Mouse (Mus musculus) E14TG2a.4 (cell line): ENCODE measurements around the gene Nr4a1.

ENCODE experiments used
- H3K27me3 ChIP-seq: 2 replicates; pipeline ENCODE4 v1.6.1; 2014; ENCODE audit warnings: low read length, control low read depth; ENCODE audit not compliant: insufficient read depth
- H3K36me3 ChIP-seq: 2 replicates; pipeline ENCODE4 v1.6.1; 2014; ENCODE audit warnings: low read length, control low read depth; ENCODE audit not compliant: insufficient read depth
- H3K4me1 ChIP-seq: replicated peaks from 2 replicates; pipeline ENCODE4 v1.6.1; 2014; ENCODE audit warnings: low read depth, low read length, control low read depth
- H3K4me3 ChIP-seq: replicated peaks from 2 replicates; pipeline ENCODE4 v1.5.1; 2014; ENCODE audit warnings: mild to moderate bottlenecking, low read length
- H3K9me3 ChIP-seq: 2 replicates; pipeline ENCODE4 v1.6.1; 2014; ENCODE audit warnings: low read length, control low read depth
- CTCF ChIP-seq: conservative IDR thresholded peaks from 2 replicates; pipeline ENCODE4 v1.5.1; 2014; ENCODE audit warnings: low read length
- NANOG ChIP-seq: IDR thresholded peaks from 2 replicates; pipeline ENCODE4 v1.6.1; 2014; ENCODE audit warnings: borderline replicate concordance, low read length, mixed read lengths
- POU5F1 ChIP-seq: IDR thresholded peaks from 2 replicates; pipeline ENCODE4 v1.6.1; 2014; ENCODE audit warnings: low read length, borderline replicate concordance

Nr4a1 gene

GRCm38 (mm10) chr15:101315832-101316231 lies 61.8 kb downstream of the Nr4a1 start:
- TF ChIP-seq CTCF (peak; percentile 77), NANOG (no peak)
- Histone ChIP-seq H3K4me1 (peaks cover 49% of the 10 kb centered on the region), H3K27me3 (no peaks in the 10 kb centered on the region), H3K36me3 (no peaks in the 10 kb centered on the region), H3K9me3 (no peaks in the 10 kb centered on the region), H3K4me3 (no peak overlapping the region)

- Histone ChIP-seq H3K27me3 (no peaks in the 10 kb centered on the region), H3K36me3 (no peaks in the 10 kb centered on the region), H3K9me3 (no peaks in the 10 kb centered on the region)
Observed at GRCm38 (mm10) chr15:101316279-101316912, 62.3 kb downstream of the Nr4a1 start.

GRCm38 (mm10) chr15:101316913-101317813 lies 63.1 kb downstream of the Nr4a1 start:
- H3K4me3 ChIP-seq, result no peak overlapping the region
- TF ChIP-seq NANOG (no peak), CTCF (no peak), POU5F1 (no peak)
- no peaks in the 10 kb centered on the region for H3K9me3 ChIP-seq
- no peaks in the 10 kb centered on the region for H3K36me3 ChIP-seq
- peaks cover 4% of the 10 kb centered on the region for H3K27me3 ChIP-seq
- H3K4me1 ChIP-seq, result peaks cover 42% of the 10 kb centered on the region

More at GRCm38 (mm10) chr15:101316279-101316912, 62.3 kb downstream of the Nr4a1 start:
- Histone ChIP-seq H3K4me1 (peaks cover 46% of the 10 kb centered on the region), H3K4me3 (no peak overlapping the region)
- TF ChIP-seq POU5F1, result no peak
- no peak for TF ChIP-seq NANOG

- H3K4me1 ChIP-seq, result peaks cover 42% of the 10 kb centered on the region
Observed at GRCm38 (mm10) chr15:101317814-101318500, 63.9 kb downstream of the Nr4a1 start.

GRCm38 (mm10) chr15:101318889-101319765 lies 65.1 kb downstream of the Nr4a1 start:
- TF ChIP-seq NANOG, result no peak
- no peak for TF ChIP-seq CTCF
- TF ChIP-seq POU5F1, result no peak
- no peak overlapping the region for H3K4me3 ChIP-seq
- peaks cover 6% of the 10 kb centered on the region for H3K27me3 ChIP-seq
- peaks cover 42% of the 10 kb centered on the region for H3K4me1 ChIP-seq
- H3K36me3 ChIP-seq, result no peaks in the 10 kb centered on the region
- H3K9me3 ChIP-seq, result peaks cover 4% of the 10 kb centered on the region; the same call in 1 of the 2 replicates

More at GRCm38 (mm10) chr15:101317814-101318500, 63.9 kb downstream of the Nr4a1 start:
- no peak overlapping the region for H3K4me3 ChIP-seq
- TF ChIP-seq CTCF, result no peak
- TF ChIP-seq NANOG, result no peak
- no peak for TF ChIP-seq POU5F1
- H3K27me3 ChIP-seq, result peaks cover 6% of the 10 kb centered on the region
- H3K36me3 ChIP-seq, result no peaks in the 10 kb centered on the region
- H3K9me3 ChIP-seq, result no peaks in the 10 kb centered on the region

GRCm38 (mm10) chr15:101320010-101320617 lies 66.0 kb downstream of the Nr4a1 start:
- TF ChIP-seq NANOG (no peak), CTCF (no peak), POU5F1 (no peak)
- Histone ChIP-seq H3K36me3 (no peaks in the 10 kb centered on the region), H3K9me3 (peaks cover 4% of the 10 kb centered on the region; the same call in 1 of the 2 replicates), H3K4me3 (no peak overlapping the region), H3K27me3 (peaks cover 6% of the 10 kb centered on the region), H3K4me1 (peaks cover 37% of the 10 kb centered on the region)

GRCm38 (mm10) chr15:101320618-101321041 lies 66.6 kb downstream of the Nr4a1 start:
- TF ChIP-seq CTCF (no peak), NANOG (no peak), POU5F1 (no peak)
- Histone ChIP-seq H3K4me3 (no peak overlapping the region), H3K9me3 (peaks cover 4% of the 10 kb centered on the region; the same call in 1 of the 2 replicates), H3K4me1 (peaks cover 34% of the 10 kb centered on the region), H3K27me3 (peaks cover 6% of the 10 kb centered on the region), H3K36me3 (no peaks in the 10 kb centered on the region)
